Mouse (Mus musculus) liver, adult (tissue): ENCODE data around the gene Lypd4.

Experiments
- GATA4 ChIP-seq: IDR thresholded peaks from 2 replicates; pipeline ENCODE4 v1.6.1; 2014; ENCODE audit warnings: mild to moderate bottlenecking, low read length; ENCODE audit not compliant: insufficient replicate concordance

Gene Lypd4

GRCm38 (mm10) chr7:24864156-24864555 lies 5.6 kb downstream of the Lypd4 start:
- no peak for TF ChIP-seq GATA4

DNA sequence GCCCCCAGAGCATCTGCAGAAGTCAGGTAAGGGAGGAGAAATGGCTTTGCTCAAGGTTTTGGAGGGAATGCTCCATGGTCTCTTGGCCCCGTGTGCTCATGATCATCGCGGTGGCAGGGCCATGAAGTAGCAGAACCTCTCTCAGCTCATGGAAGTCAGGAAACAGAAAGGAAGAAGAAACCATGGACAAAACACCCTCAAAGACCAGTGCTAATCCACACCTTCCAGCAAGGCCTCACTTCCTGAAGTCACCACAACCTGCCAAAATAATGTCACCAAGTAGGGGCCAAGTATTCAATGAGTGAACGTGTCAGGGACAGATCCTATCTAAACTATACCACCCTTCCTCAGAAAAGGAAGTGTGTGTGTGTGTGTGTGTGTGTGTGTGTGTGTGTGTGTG lies 6.9 kb downstream of the Lypd4 start:
- TF ChIP-seq GATA4: no peak

GRCm38 (mm10) chr7:24861913-24862312 lies 7.8 kb downstream of the Lypd4 start, which contains the start of gene Gm9844:
Gene Gm9844, plus strand, starts transcription at chr7:24862213.
- no peak for TF ChIP-seq GATA4

GRCm38 (mm10) chr7:24859234-24859633 lies 10.5 kb downstream of the Lypd4 start:
- TF ChIP-seq GATA4: no peak

DNA sequence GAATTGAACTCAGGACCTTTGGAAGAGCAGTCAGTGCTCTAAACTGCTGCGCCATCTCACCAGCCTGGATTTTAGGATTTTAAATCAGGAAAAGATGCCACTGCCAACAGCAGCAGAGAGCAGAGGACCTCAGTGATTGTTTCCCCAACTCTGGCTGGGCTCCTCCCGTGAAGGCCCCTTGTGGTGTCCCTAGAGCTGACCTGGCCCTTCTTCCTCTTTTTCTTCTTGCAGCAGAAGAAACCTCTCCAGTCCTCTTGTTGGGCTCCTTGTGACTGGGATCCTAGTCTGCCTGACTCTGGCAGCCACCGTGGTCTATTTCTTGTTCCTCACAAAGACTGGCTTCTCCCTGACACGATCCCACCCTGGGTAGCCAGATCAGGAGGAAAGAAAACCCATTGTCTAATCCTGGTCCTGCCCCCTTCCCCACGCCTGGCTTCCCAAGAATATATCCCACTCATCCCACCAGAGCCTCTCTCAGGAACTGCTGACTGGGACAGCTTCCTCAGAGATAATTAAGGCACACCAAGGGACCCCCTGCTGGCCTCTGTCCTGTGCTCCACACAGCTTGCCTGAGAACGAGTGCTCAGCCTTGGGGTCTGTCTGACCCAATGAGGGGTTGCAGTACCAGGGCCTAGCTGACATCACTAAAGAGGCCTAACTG lies 13.2 kb downstream of the Lypd4 start:
- no peak for TF ChIP-seq GATA4

DNA sequence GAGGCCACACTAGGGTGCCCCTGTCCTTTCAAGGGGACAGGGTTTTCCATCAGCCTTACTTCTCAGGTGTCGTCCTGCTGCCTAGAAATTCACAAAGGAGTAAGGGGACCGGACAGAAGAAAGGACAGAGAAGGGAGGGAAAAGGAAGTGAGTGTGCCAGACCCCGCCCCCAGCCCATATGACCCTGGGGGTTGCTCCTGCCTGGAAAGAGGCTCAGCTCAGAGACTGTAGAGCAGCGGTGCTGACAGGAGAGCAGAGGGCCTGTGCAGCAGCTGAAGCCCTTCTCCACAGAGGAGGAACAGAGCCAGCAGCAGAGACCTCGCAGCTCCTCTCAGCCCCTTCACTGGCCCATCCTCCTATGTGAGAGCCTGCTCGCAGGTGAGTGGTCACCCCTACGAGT lies 16.0 kb downstream of the Lypd4 start:
- no peak for TF ChIP-seq GATA4

DNA sequence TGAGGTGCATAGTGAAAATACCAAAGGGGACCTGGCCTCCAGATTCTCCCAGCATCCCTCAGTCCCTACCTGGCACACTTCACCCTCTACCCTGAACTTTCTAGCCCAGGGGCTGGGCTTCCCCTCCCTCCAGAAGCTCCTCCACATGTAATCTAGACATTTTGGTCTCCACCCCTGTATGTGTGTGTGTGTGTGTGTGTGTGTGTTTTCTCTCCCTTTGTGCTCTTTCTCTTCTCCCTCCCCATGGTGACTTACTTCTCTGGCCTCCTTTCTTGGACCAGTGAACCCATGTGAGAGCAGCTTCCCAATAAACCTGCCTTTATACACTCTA lies 16.5 kb downstream of the Lypd4 start:
- no peak for TF ChIP-seq GATA4

GRCm38 (mm10) chr7:24852557-24853232 lies 17.0 kb downstream of the Lypd4 start:
- no peak for TF ChIP-seq GATA4

DNA sequence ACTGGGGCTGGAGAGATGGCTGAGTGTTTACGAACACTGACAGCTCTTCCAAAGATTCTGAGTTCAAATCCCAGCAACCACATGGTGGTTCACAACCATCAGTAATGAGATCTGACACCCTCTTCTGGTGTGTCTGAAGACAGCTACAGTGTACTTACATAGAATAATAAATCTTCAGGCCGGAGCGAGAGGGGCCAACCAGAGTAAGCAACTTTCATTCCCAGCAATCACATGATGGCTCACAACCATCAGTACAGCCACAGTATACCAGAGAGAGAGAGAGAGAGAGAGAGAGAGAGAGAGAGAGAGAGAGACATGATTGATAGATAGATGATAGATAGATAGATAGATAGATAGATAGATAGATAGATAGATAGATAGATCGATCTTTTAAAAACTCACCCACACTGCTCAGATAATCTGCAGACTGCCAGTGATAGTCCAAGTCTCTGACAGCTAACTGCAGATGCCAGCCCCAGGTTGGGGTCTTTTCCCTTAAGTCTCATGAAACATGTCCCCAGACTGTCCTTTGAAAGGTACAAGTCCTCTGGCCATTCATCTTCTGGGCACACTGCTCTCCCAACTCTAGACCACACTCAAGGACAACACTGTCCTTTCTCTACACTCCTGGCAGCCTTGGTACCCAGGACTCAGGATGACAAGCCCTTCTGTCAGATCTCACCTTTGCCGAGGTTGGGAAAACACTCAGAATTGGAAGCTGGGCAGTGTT lies 18.0 kb downstream of the Lypd4 start:
- no peak for TF ChIP-seq GATA4

DNA sequence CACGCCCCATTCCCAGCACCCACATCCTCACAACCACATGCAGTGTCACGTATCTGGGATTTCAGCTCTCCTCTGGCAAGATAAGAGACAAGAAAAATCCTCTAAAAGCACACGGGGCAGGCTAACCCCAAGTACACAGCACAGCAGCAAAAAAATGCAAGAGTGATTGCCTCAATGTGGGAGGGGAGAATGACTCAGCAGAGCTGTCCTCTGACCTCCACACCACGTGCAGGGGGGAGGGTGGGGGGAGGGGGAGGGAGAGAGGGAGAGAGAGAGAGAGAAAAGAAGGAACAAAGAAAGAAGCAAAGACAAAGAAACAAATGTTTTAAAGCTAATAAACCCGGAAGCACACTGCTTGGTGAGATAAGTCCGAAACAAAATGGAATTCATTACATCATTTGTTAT lies 18.8 kb downstream of the Lypd4 start:
- peak; percentile 38; the same call in 1 of the 2 replicates for TF ChIP-seq GATA4

- TF ChIP-seq GATA4: no peak
Measured at GRCm38 (mm10) chr7:24850162-24850561, 19.6 kb downstream of the Lypd4 start.

DNA sequence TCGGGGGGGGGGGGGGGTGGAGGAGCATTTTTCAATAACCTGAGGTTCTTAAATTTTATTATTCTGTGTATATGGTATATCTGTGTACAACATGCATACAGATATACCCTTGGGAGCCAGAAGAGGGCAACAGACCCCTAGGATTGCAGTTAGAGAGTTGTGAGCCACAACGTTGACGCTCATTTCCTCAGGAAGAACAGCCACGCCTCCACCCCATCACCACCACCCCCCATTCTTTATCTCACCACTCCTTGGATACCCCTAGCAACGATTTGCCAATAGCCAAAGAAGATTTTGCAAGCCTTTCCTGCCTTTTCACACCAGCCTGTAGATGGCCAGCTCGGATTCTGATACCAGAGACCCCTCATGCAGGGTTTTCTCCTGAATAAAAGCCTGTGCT lies 24.0 kb downstream of the Lypd4 start:
- no peak for TF ChIP-seq GATA4

- no peak for TF ChIP-seq GATA4
Measured at GRCm38 (mm10) chr7:24845181-24845580, 24.6 kb downstream of the Lypd4 start.

DNA sequence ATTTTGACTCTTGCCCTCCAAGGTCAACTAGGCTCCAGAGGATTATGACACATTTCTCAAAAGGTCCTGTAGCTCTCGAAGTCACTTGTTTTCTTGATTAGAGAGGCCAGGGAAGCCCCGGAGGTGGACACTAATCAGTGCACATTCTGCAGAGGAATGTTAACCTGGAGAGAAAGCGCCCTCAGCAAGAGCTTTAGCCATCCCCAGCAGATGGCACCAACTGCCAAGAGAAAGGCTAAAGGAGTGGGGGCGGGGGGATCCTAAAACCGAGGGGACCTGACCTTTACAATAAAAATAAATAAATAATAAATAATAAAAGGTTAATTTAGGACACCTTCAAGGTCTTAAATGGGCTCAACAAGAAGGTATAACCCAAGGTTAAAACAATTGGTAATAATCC lies 25.6 kb downstream of the Lypd4 start:
- no peak for TF ChIP-seq GATA4

DNA sequence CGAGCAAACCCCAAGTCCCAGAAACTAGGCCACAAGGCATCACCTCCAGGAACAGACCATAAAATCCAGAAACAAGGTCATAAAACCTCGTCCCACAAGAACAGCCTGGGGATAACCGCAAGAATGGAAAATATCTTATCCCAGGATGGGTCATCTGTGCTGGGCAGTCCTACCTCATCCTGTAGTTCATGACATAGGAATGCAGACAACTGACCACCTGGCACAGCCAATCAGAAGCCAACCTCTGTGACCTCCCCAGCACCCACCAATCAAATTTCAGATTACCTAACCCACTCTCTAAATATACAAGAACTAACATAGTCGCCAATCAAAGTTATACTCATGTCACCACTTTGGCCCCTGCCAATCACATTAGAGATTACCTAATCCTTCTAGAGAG lies 28.7 kb downstream of the Lypd4 start:
- TF ChIP-seq GATA4: no peak

- TF ChIP-seq GATA4: no peak
Measured at GRCm38 (mm10) chr7:24840331-24840730, 29.4 kb downstream of the Lypd4 start.

- TF ChIP-seq GATA4: no peak
Measured at GRCm38 (mm10) chr7:24839410-24839808, 30.3 kb downstream of the Lypd4 start.

DNA sequence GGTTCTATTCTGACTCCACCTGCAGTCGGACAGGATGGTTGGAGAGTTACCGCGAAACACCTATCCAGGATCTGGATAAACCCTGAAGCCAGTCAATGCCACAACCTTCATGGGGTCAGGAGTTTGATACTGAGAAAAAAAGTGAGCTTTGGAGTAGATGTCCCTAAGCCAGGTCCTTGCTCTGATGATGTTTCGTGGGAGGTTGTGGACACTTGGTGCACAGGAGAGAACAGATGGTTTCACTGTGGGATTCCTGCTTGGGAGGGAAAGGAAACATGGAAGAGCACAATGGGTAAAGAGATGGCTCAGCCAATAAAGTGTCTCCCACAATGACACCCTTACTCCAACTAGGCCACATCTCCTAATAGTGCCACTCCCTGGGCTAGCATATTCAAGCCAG lies 42.6 kb downstream of the Lypd4 start:
- no peak for TF ChIP-seq GATA4
